Mouse (Mus musculus): ENCODE data around the gene Gpx4. TPM values are rescaled to one million over a fixed set of nuclear protein-coding genes. Genes with fewer than 3 reads are reported as not detected.

Gpx4 gene
- polyA plus RNA-seq (2012; rRNA removed), result 405 and 406 TPM in 2 replicates

DNA sequence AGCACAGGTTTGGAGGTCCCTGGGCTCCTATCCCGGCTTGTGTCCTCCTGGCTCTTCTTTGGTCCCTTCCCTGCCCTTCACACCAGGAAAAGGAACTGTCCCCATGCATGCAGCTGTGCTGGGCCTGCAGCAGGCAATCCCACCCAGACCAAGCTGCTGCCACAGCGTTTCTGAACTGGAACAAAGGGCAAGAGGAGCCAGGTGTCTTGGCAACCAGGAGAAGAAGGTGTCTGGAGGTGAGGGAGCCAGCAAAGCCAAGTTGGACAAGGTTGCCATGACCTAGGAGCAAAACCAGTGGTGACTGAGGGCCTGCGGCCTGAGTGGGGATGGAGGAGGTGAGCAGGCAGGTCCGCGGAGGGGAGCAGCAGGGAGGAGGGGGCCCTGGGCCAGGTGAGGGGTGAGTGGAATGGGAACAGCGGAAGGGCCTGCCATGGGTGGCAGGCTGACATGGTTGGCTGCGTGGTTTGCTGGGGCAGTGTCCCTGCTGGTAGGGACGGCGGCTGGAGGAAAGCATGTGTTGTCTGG is at the start of gene Gpx4:
Gene Gpx4 (plus strand): TSS at position 126 of the 525 bp plus-strand sequence.

DNA sequence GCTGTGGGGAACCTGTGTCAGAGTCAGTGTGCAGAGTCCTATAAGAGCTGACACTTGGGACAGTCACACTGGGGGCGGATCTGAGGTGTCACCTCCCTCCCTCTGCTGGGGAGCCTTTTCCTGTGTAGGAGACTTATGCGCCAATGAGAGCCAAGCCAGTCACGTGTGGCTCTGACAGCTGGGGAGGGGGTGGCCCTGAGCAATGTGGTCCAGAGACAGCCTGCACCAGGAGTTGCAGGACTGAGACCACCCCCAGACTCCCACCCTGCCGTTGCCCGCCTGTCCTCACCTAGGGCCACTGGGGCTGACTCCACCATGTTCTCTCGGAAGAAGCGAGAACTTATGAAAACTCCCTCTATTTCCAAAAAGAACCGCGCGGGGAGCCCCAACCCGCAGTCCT is 30.5 kb upstream of the Gpx4 start, which contains the start of gene Arhgap45:
Gene Arhgap45 (plus strand): TSS at position 143 of the 400 bp plus-strand sequence.

DNA sequence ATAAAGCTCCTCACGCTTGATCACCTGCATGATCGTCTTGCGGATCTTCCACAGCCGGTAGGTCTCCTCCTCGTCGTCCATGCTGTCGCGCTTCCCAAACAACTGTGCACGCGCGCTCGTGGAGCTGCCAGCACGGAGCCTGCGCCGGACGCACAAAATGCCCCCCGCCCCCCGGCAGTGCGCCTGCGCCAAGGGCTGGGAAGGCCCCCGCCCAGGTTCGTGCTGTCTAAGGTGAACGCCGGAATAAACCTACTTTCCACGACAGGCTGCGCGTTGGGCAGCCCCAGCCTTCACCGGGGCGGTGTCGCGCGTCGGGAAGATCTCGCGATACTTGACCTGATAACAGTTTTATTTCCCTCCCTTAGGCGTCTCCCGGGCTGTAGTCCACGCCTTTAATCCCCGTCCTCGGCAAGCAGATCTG is 7.4 kb upstream of the Gpx4 start, which contains the start of gene Polr2e:
Gene Polr2e (minus strand): TSS at position 237 of the 421 bp plus-strand sequence.

DNA sequence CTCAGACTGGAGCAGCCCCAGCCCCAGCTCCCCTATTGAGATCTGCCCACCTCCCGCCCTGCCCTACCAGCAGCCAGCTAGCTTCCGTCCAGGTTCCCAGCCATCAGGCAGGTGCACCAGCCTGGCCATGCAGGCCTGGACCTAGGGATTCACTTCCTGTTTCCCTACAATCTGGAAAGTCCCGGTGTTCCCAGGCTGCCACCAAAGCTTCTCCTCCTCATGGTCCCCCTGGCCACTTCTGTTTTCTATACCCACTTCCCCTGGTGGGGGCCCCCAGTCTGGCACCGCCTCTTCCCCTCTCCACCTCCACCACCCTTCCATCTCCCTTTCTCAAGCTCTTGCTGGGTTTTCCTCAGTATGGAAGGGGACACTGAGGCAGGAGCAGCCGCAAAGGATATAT is 58.5 kb downstream of the Gpx4 start, which contains the start of gene Sbno2:
Gene Sbno2 (minus strand): TSS at position 112 of the 400 bp plus-strand sequence.

Other genes starting within 250 kb of the Gpx4 start
- 0.93 and 0.94 TPM in 2 replicates for gene Misp, start 226.2 kb upstream of the Gpx4 start, polyA plus RNA-seq (2012; rRNA removed)
- gene Ptbp1, start 192.7 kb upstream of the Gpx4 start, polyA plus RNA-seq (2012; rRNA removed), result 210 and 249 TPM in 2 replicates
- gene Prtn3, start 172.7 kb upstream of the Gpx4 start, polyA plus RNA-seq (2012; rRNA removed), result 14.8 and 17.6 TPM in 2 replicates
- gene Plppr3, start 172.5 kb upstream of the Gpx4 start, polyA plus RNA-seq (2012; rRNA removed), result 764 and 843 TPM in 2 replicates
- gene Elane, start 160.9 kb upstream of the Gpx4 start, polyA plus RNA-seq (2012; rRNA removed), result 0.29 and 0.48 TPM in 2 replicates
- gene Cfd, start 156.3 kb upstream of the Gpx4 start, polyA plus RNA-seq (2012; rRNA removed), result 0.32 and 0.45 TPM in 2 replicates
- gene Med16, start 138.2 kb upstream of the Gpx4 start, polyA plus RNA-seq (2012; rRNA removed), result 72.2 and 72.6 TPM in 2 replicates
- not detected in 2 replicates for gene Gm26602, start 136.3 kb upstream of the Gpx4 start, polyA plus RNA-seq (2012; rRNA removed)
- gene Kiss1r, start 130.2 kb upstream of the Gpx4 start, polyA plus RNA-seq (2012; rRNA removed), result 2.9 and 3.3 TPM in 2 replicates
- 151 and 165 TPM in 2 replicates for gene R3hdm4, start 126.0 kb upstream of the Gpx4 start, polyA plus RNA-seq (2012; rRNA removed)
- 5.7 and 5.8 TPM in 2 replicates for gene Arid3a, start 120.1 kb upstream of the Gpx4 start, polyA plus RNA-seq (2012; rRNA removed)
- 56.8 and 61.0 TPM in 2 replicates for gene Wdr18, start 87.0 kb upstream of the Gpx4 start, polyA plus RNA-seq (2012; rRNA removed)
- gene Grin3b, start 76.5 kb upstream of the Gpx4 start, polyA plus RNA-seq (2012; rRNA removed), result 0.28 and 0.36 TPM in 2 replicates
- 232 and 237 TPM in 2 replicates for gene Tmem259, start 62.8 kb upstream of the Gpx4 start, polyA plus RNA-seq (2012; rRNA removed)
- 24.5 and 48.2 TPM in 2 replicates for gene Cnn2, start 58.6 kb upstream of the Gpx4 start, polyA plus RNA-seq (2012; rRNA removed)
- gene Abca7, start 50.7 kb upstream of the Gpx4 start, polyA plus RNA-seq (2012; rRNA removed), result 11.6 and 12.4 TPM in 2 replicates
- gene Arhgap45, start 30.5 kb upstream of the Gpx4 start, polyA plus RNA-seq (2012; rRNA removed), result 4.7 and 6.9 TPM in 2 replicates
- gene Polr2e, start 7.4 kb upstream of the Gpx4 start, polyA plus RNA-seq (2012; rRNA removed), result 262 and 267 TPM in 2 replicates
- gene Sbno2, start 58.4 kb downstream of the Gpx4 start, polyA plus RNA-seq (2012; rRNA removed), result 28.9 and 30.5 TPM in 2 replicates
- gene Stk11, start 68.6 kb downstream of the Gpx4 start, polyA plus RNA-seq (2012; rRNA removed), result 122 and 127 TPM in 2 replicates
- gene Atp5d, start 91.5 kb downstream of the Gpx4 start, polyA plus RNA-seq (2012; rRNA removed), result 370 and 392 TPM in 2 replicates
- 141 and 148 TPM in 2 replicates for gene Cbarp, start 93.7 kb downstream of the Gpx4 start, polyA plus RNA-seq (2012; rRNA removed)
- 166 and 189 TPM in 2 replicates for gene Midn, start 101.1 kb downstream of the Gpx4 start, polyA plus RNA-seq (2012; rRNA removed)
- gene Cirbp, start 118.8 kb downstream of the Gpx4 start, polyA plus RNA-seq (2012; rRNA removed), result 465 and 485 TPM in 2 replicates
- 19.6 and 22.3 TPM in 2 replicates for gene 1600002K03Rik, start 125.8 kb downstream of the Gpx4 start, polyA plus RNA-seq (2012; rRNA removed)
- gene Efna2, start 132.3 kb downstream of the Gpx4 start, polyA plus RNA-seq (2012; rRNA removed), result 44.2 and 45.0 TPM in 2 replicates
- gene Mum1, start 179.3 kb downstream of the Gpx4 start, polyA plus RNA-seq (2012; rRNA removed), result 67.3 and 73.6 TPM in 2 replicates
- 288 TPM in 2 replicates for gene Ndufs7, start 202.0 kb downstream of the Gpx4 start, polyA plus RNA-seq (2012; rRNA removed)
- 15.4 and 28.3 TPM in 2 replicates for gene Gamt, start 213.8 kb downstream of the Gpx4 start, polyA plus RNA-seq (2012; rRNA removed)
- 207 and 232 TPM in 2 replicates for gene Dazap1, start 214.3 kb downstream of the Gpx4 start, polyA plus RNA-seq (2012; rRNA removed)
- 2,757 and 2,767 TPM in 2 replicates for gene Rps15, start 245.3 kb downstream of the Gpx4 start, polyA plus RNA-seq (2012; rRNA removed)
- gene Apc2, start 248.8 kb downstream of the Gpx4 start, polyA plus RNA-seq (2012; rRNA removed), result 145 and 166 TPM in 2 replicates

Measured in central nervous system, embryonic 14 days (tissue).